Mouse (Mus musculus) lung, postnatal 0 days (tissue): ENCODE results near the gene Tubg1.

Experiments
- CTCF ChIP-seq: IDR thresholded peaks from 2 replicates; pipeline ENCODE4 v1.5.1; 2016; ENCODE audit warnings: antibody characterized with exemption, mild to moderate bottlenecking
- EP300 ChIP-seq: IDR thresholded peaks from 2 replicates; pipeline ENCODE4 v1.6.1; 2016; ENCODE audit warnings: antibody characterized with exemption, mild to moderate bottlenecking, control low read depth

DNA sequence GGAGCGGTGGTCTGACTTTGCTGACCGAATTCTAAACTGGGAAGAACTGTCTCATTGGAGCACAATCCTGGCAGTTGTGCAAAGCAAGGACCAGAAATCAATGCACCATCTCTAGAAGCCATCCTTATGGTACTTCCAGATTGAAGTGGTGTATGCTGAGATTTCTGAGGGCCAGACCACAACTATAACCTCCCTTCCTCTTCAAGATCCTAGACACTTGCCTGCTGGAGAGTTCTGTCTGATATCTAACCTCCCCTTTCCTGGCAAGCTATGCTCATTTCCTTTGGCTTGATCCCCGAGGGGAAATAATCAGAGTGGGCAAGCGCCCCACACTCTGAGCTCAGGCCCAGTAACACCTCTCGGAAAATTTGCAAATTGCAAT lies 52.7 kb downstream of the Tubg1 start:
- TF ChIP-seq CTCF (no peak), EP300 (no peak)
